Mouse (Mus musculus): ENCODE results near the gene Ropn1l.

- no peak for TF ChIP-seq POLR2A (IDR thresholded peaks at IDR 0.05; ENCODE audit: control insufficient read depth, low read depth, low read length)
- no peak for TF ChIP-seq CTCF (IDR thresholded peaks at IDR 0.05; ENCODE audit: control insufficient read depth, insufficient read depth, insufficient replicate concordance, low read depth, low read length)
These were observed 24.1 kb downstream of the Ropn1l start for GRCm38 (mm10) chr15:31429429-31429828.
